Mouse (Mus musculus): ENCODE measurements around the gene Atpif1.

DNA sequence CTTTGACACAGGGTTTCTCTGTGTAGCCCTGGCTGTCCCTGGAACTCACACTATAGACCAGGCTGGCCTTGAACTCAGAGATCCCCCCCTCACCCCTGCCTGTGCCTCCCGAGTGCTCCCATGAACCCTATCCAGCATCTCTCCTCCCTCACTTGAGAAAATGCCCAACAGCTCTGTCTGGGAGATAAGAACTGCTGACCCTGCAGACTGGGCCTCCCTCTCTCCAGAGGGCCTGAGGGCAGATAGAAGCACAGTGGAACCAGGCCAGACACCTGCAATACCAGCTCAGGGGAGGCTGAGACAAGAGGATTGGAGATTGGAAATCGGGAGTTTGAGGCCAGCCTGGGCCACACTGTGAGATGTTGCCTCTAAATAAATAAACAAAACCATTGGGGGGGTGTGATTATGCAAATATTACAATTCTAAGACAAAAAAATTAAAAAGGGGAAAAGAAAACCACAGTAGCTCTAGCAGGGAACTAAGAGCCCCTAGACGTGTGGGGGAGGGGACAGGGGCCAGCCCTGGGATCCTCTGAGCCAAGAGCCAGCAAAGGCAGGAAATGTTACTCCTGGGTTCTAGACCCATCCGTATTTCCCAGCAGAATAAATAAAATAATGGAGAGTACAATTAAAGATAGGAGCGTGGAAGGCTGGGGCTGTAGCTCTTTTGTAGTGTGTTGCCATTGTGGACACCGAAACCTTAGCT, 28.3 kb downstream of the Atpif1 start:
- no peak for TF ChIP-seq CTCF (IDR thresholded peaks at IDR 0.05; ENCODE audit: low read depth, low read length)
- no peak for TF ChIP-seq POLR2A (IDR thresholded peaks at IDR 0.05; ENCODE audit: borderline replicate concordance, low read depth, low read length)

All from bone marrow macrophage, adult 2 months (primary cell).